Mouse (Mus musculus) midbrain, embryonic 15.5 days (tissue): ENCODE data around the gene Dnase1l2. TPM values are rescaled to one million over a fixed set of nuclear protein-coding genes. Genes with fewer than 3 reads are reported as not detected.

Source experiments
- ATAC-seq: fragments of 200-750 bp; cut with Nextera tagmentation; replicated peaks from 2 replicates; pipeline ENCODE4 v1.8.0; 2017; ENCODE audit warnings: moderate TSS enrichment
- H3K27ac ChIP-seq: fragments of 300-500 bp; sonication (generic); 2 replicates; pipeline ENCODE4 v1.5.1; 2015; ENCODE audit warnings: mild to moderate bottlenecking, inconsistent platforms
- H3K27me3 ChIP-seq: fragments of 300-500 bp; sonication (generic); replicated peaks from 2 replicates; pipeline ENCODE4 v1.6.1; 2015; ENCODE audit warnings: inconsistent platforms
- H3K36me3 ChIP-seq: fragments of 300-500 bp; sonication (generic); replicated peaks from 2 replicates; pipeline ENCODE4 v1.6.1; 2015; ENCODE audit warnings: inconsistent platforms
- H3K4me1 ChIP-seq: fragments of 300-500 bp; sonication (generic); 2 replicates; pipeline ENCODE4 v1.6.1; 2015; ENCODE audit warnings: inconsistent platforms
- H3K4me2 ChIP-seq: fragments of 300-500 bp; sonication (generic); 2 replicates; pipeline ENCODE4 v1.6.1; 2015; ENCODE audit warnings: inconsistent platforms, mild to moderate bottlenecking, moderate library complexity
- H3K4me3 ChIP-seq: fragments of 300-500 bp; sonication (generic); 2 replicates; pipeline ENCODE4 v1.5.1; 2015; ENCODE audit warnings: mild to moderate bottlenecking, inconsistent platforms
- H3K9ac ChIP-seq: fragments of 300-500 bp; sonication (generic); 2 replicates; pipeline ENCODE4 v1.6.1; 2015; ENCODE audit warnings: mild to moderate bottlenecking, inconsistent platforms
- H3K9me3 ChIP-seq: fragments of 300-500 bp; sonication (generic); 2 replicates; pipeline ENCODE4 v1.6.1; 2016; ENCODE audit warnings: inconsistent platforms
- WGBS: fragments of 180-500 bp; shearing (Covaris S2); methylation state at CpG from one replicate; pipeline ENCODE4 v1.1.7; 2015; ENCODE audit warnings: mixed read lengths; 5-methylcytosine and 5-hydroxymethylcytosine counted together
- polyA plus RNA-seq: library from polyadenylated mRNA; unstranded; fragments of >200 nt; fragmentation: Nextera tagmentation; extraction: Ambion mirVana; gene quantifications from 2 replicates; pipeline ENCODE4 v1.2.1, GENCODE M21; 2015

Gene Dnase1l2
- polyA plus RNA-seq, 1 experiment from 2014 or later: 9.6 TPM

- no peak overlapping the region for H3K4me3 ChIP-seq
- WGBS: 94% methylated on average over 4 of the region's 4 CpGs
- H3K9ac ChIP-seq: no peak overlapping the region
- H3K27ac ChIP-seq: no peak overlapping the region
- H3K9me3 ChIP-seq: no peaks in the 10 kb centered on the region
- no peak overlapping the region for H3K4me2 ChIP-seq
- ATAC-seq: no peak
- H3K27me3 ChIP-seq: no peaks in the 10 kb centered on the region
- H3K4me1 ChIP-seq: peaks cover 13% of the 10 kb centered on the region
- peaks cover 60% of the 10 kb centered on the region for H3K36me3 ChIP-seq
Observed at GRCm38 (mm10) chr17:24423114-24423513, 19.8 kb downstream of the Dnase1l2 start.

- no peaks in the 10 kb centered on the region for H3K9me3 ChIP-seq
- peaks cover 26% of the 10 kb centered on the region for H3K36me3 ChIP-seq
Observed at GRCm38 (mm10) chr17:24416051-24416652, 26.8 kb downstream of the Dnase1l2 start.

GRCm38 (mm10) chr17:24415011-24415410 is 27.9 kb downstream of the Dnase1l2 start:
- Histone ChIP-seq H3K4me2 (peak overlapping the region; percentile 86), H3K27me3 (no peaks in the 10 kb centered on the region), H3K9me3 (no peaks in the 10 kb centered on the region), H3K27ac (peak overlapping the region; percentile 88), H3K4me1 (peaks cover 22% of the 10 kb centered on the region), H3K36me3 (peaks cover 18% of the 10 kb centered on the region), H3K9ac (peak overlapping the region; percentile 73), H3K4me3 (peak overlapping the region; percentile 72)
- under 1% methylated on average over 21 of the region's 21 CpGs for WGBS
- peak; percentile 7; the same call in 1 of the 2 replicates for ATAC-seq

More at GRCm38 (mm10) chr17:24416051-24416652, 26.8 kb downstream of the Dnase1l2 start:
- peak overlapping the region; percentile 86 for H3K4me2 ChIP-seq
- H3K27ac ChIP-seq: no peak overlapping the region
- no peak for ATAC-seq
- WGBS: 84% methylated on average over 3 of the region's 3 CpGs
- H3K9ac ChIP-seq: 0 out of 2 replicates have a peak overlapping the region, but pooled peaks have one; percentile 73
- peak overlapping the region; percentile 72 for H3K4me3 ChIP-seq
- no peaks in the 10 kb centered on the region for H3K27me3 ChIP-seq
- H3K4me1 ChIP-seq: peaks cover 22% of the 10 kb centered on the region

GRCm38 (mm10) chr17:24414230-24414976 is 28.5 kb downstream of the Dnase1l2 start, which contains the start of gene Rnps1:
Rnps1 (plus strand) TSS chr17:24414565.
- peak within 1 kb of the TSS; percentile 72 for H3K4me3 ChIP-seq
- H3K4me2 ChIP-seq: peak within 1 kb of the TSS; percentile 86
- H3K36me3 ChIP-seq: peaks cover 20% of the 10 kb centered on the region
- peak within 1 kb of the TSS; percentile 88 for H3K27ac ChIP-seq
- peak within 1 kb of the TSS; percentile 73 for H3K9ac ChIP-seq
- H3K9me3 ChIP-seq: no peaks in the 10 kb centered on the region
- peaks cover 22% of the 10 kb centered on the region for H3K4me1 ChIP-seq
- no peaks in the 10 kb centered on the region for H3K27me3 ChIP-seq
- WGBS: under 1% methylated on average over 64 of the region's 64 CpGs
- peak; percentile 94 for ATAC-seq

GRCm38 (mm10) chr17:24413557-24414211 is 29.2 kb downstream of the Dnase1l2 start:
- WGBS: 35% methylated on average over 22 of the region's 22 CpGs
- ATAC-seq: peak; percentile 38
- no peaks in the 10 kb centered on the region for H3K9me3 ChIP-seq
- H3K27ac ChIP-seq: peak overlapping the region; percentile 70
- H3K36me3 ChIP-seq: peaks cover 14% of the 10 kb centered on the region
- peak overlapping the region; percentile 72 for H3K4me3 ChIP-seq
- H3K9ac ChIP-seq: peak overlapping the region; percentile 45
- peaks cover 22% of the 10 kb centered on the region for H3K4me1 ChIP-seq
- no peaks in the 10 kb centered on the region for H3K27me3 ChIP-seq
- H3K4me2 ChIP-seq: peak overlapping the region; percentile 86

GRCm38 (mm10) chr17:24407116-24407803 is 35.6 kb downstream of the Dnase1l2 start:
- Histone ChIP-seq H3K4me2 (no peak overlapping the region), H3K27ac (no peak overlapping the region), H3K4me3 (no peak overlapping the region), H3K36me3 (peaks cover 60% of the 10 kb centered on the region), H3K9ac (no peak overlapping the region), H3K27me3 (no peaks in the 10 kb centered on the region), H3K4me1 (no peaks in the 10 kb centered on the region), H3K9me3 (no peaks in the 10 kb centered on the region)
- WGBS: 86% methylated on average over 12 of the region's 12 CpGs
- ATAC-seq: no peak

- 83% methylated on average over 3 of the region's 3 CpGs for WGBS
- no peak for ATAC-seq
Observed at GRCm38 (mm10) chr17:24402371-24402770, 40.5 kb downstream of the Dnase1l2 start.

GRCm38 (mm10) chr17:24394456-24394855 is 48.4 kb downstream of the Dnase1l2 start:
- Histone ChIP-seq H3K27ac (no peak overlapping the region), H3K4me2 (no peak overlapping the region), H3K27me3 (no peaks in the 10 kb centered on the region), H3K9me3 (no peaks in the 10 kb centered on the region), H3K4me1 (no peaks in the 10 kb centered on the region), H3K4me3 (no peak overlapping the region), H3K36me3 (peaks cover 34% of the 10 kb centered on the region; the same call in 1 of the 2 replicates), H3K9ac (no peak overlapping the region)
- no peak for ATAC-seq
- 93% methylated on average over 7 of the region's 7 CpGs for WGBS

More at GRCm38 (mm10) chr17:24402371-24402770, 40.5 kb downstream of the Dnase1l2 start:
- Histone ChIP-seq H3K4me2 (no peak overlapping the region), H3K9ac (no peak overlapping the region), H3K36me3 (peaks cover 59% of the 10 kb centered on the region), H3K27ac (no peak overlapping the region), H3K27me3 (no peaks in the 10 kb centered on the region), H3K4me3 (no peak overlapping the region), H3K4me1 (no peaks in the 10 kb centered on the region), H3K9me3 (no peaks in the 10 kb centered on the region)

- ATAC-seq: no peak
- H3K27me3 ChIP-seq: no peaks in the 10 kb centered on the region
- no peak overlapping the region for H3K27ac ChIP-seq
- no peak overlapping the region for H3K9ac ChIP-seq
- H3K4me1 ChIP-seq: no peaks in the 10 kb centered on the region
- H3K9me3 ChIP-seq: no peaks in the 10 kb centered on the region
- WGBS: 48% methylated on average over 3 of the region's 4 CpGs
- no peak overlapping the region for H3K4me3 ChIP-seq
- H3K4me2 ChIP-seq: no peak overlapping the region
- peaks cover 38% of the 10 kb centered on the region for H3K36me3 ChIP-seq
Observed at GRCm38 (mm10) chr17:24393527-24393926, 49.4 kb downstream of the Dnase1l2 start.

- ATAC-seq: no peak
- 67% methylated on average over 8 of the region's 8 CpGs for WGBS
- H3K36me3 ChIP-seq: peaks cover 46% of the 10 kb centered on the region
Observed at GRCm38 (mm10) chr17:24391149-24391548, 51.8 kb downstream of the Dnase1l2 start.

More at GRCm38 (mm10) chr17:24391149-24391548, 51.8 kb downstream of the Dnase1l2 start:
- Histone ChIP-seq H3K27me3 (no peaks in the 10 kb centered on the region), H3K4me1 (no peaks in the 10 kb centered on the region), H3K4me2 (no peak overlapping the region), H3K9ac (no peak overlapping the region), H3K4me3 (no peak overlapping the region), H3K9me3 (no peaks in the 10 kb centered on the region), H3K27ac (no peak overlapping the region)
